Mouse (Mus musculus): ENCODE measurements around the gene Myo1a. TPM values are rescaled to one million over a fixed set of nuclear protein-coding genes. Genes with fewer than 3 reads are reported as not detected.
"Not testable (repeated sequence)": the region's sequence is repeated elsewhere in the genome, so short reads cannot be mapped to it uniquely, and the experiment has no call there.

The Myo1a gene
- not detected in 2 replicates for total RNA-seq (2014; rRNA removed; ENCODE audit: low replicate concordance)
- 0.04 and 0.05 TPM in 2 replicates for polyA plus RNA-seq (2015; fragmentation: Nextera tagmentation; extraction: Ambion mirVana)

GRCm38 (mm10) chr10:127704766-127705220 is at the start of gene Myo1a:
Myo1a (plus strand) TSS chr10:127705170.
- no peak for DNase-seq (ENCODE audit: low spot score)
- H3K36me3 ChIP-seq (replicated peaks; ENCODE audit: control insufficient read depth, insufficient read depth, low read length): no peaks in the 10 kb centered on the region
- no peaks in the 10 kb centered on the region for H3K27me3 ChIP-seq (ENCODE audit: control insufficient read depth, insufficient read depth, low read length)
- no peak within 1 kb of the TSS for H3K9ac ChIP-seq (replicated peaks; ENCODE audit: low read depth, low read length)
- no peak within 1 kb of the TSS for H3K4me2 ChIP-seq (ENCODE audit: low read depth, low read length)
- no peak within 1 kb of the TSS for H3K4me3 ChIP-seq (ENCODE audit: low read depth, low read length)
- 42% methylated on average over 2 of the region's 2 CpGs for WGBS
- H3K27ac ChIP-seq (ENCODE audit: low read depth): no peak within 1 kb of the TSS
- no peaks in the 10 kb centered on the region for H3K9me3 ChIP-seq (replicated peaks; ENCODE audit: control insufficient read depth, low read length)
- H3K4me1 ChIP-seq (ENCODE audit: control insufficient read depth, insufficient read depth): peaks cover 12% of the 10 kb centered on the region
- ATAC-seq (ENCODE audit: insufficient read depth, low read depth): no peak
- no peak for TF ChIP-seq EP300 (IDR thresholded peaks at IDR 0.05; ENCODE audit: low read depth)
- TF ChIP-seq CTCF (IDR thresholded peaks at IDR 0.05; ENCODE audit: low read depth): no peak

GRCm38 (mm10) chr10:127657617-127658016 is 47.4 kb upstream of the Myo1a start:
- H3K9ac ChIP-seq (replicated peaks; ENCODE audit: low read depth, low read length); H3K4me2 ChIP-seq (ENCODE audit: low read depth, low read length); ATAC-seq (ENCODE audit: insufficient read depth, low read depth); H3K27me3 ChIP-seq (ENCODE audit: control insufficient read depth, insufficient read depth, low read length); H3K4me3 ChIP-seq (ENCODE audit: low read depth, low read length); H3K27ac ChIP-seq (ENCODE audit: low read depth); DNase-seq (ENCODE audit: low spot score); H3K9me3 ChIP-seq (replicated peaks; ENCODE audit: control insufficient read depth, low read length): not testable (repeated sequence)
- peaks cover 12% of the 10 kb centered on the region for H3K4me1 ChIP-seq (ENCODE audit: control insufficient read depth, insufficient read depth)
- 73% methylated on average over 6 of the region's 6 CpGs for WGBS
- H3K36me3 ChIP-seq (replicated peaks; ENCODE audit: control insufficient read depth, insufficient read depth, low read length): peaks cover 64% of the 10 kb centered on the region

- H3K27ac ChIP-seq (ENCODE audit: low read depth): no peak overlapping the region
- peaks cover 17% of the 10 kb centered on the region for H3K4me1 ChIP-seq (ENCODE audit: control insufficient read depth, insufficient read depth)
- no peaks in the 10 kb centered on the region for H3K9me3 ChIP-seq (replicated peaks; ENCODE audit: control insufficient read depth, low read length)
- H3K27me3 ChIP-seq (ENCODE audit: control insufficient read depth, insufficient read depth, low read length): no peaks in the 10 kb centered on the region
- ATAC-seq (ENCODE audit: insufficient read depth, low read depth) (no peak), DNase-seq (ENCODE audit: low spot score) (no peak)
- H3K4me2 ChIP-seq (ENCODE audit: low read depth, low read length): no peak overlapping the region
- no peak overlapping the region for H3K9ac ChIP-seq (replicated peaks; ENCODE audit: low read depth, low read length)
- peaks cover 63% of the 10 kb centered on the region for H3K36me3 ChIP-seq (replicated peaks; ENCODE audit: control insufficient read depth, insufficient read depth, low read length)
- no peak for TF ChIP-seq CTCF (IDR thresholded peaks at IDR 0.05; ENCODE audit: low read depth)
- no peak for TF ChIP-seq EP300 (IDR thresholded peaks at IDR 0.05; ENCODE audit: low read depth)
- 33% methylated on average over 6 of the region's 6 CpGs for WGBS
- H3K4me3 ChIP-seq (ENCODE audit: low read depth, low read length): no peak overlapping the region
These were observed 46.9 kb upstream of the Myo1a start for GRCm38 (mm10) chr10:127658076-127658475.

DNA sequence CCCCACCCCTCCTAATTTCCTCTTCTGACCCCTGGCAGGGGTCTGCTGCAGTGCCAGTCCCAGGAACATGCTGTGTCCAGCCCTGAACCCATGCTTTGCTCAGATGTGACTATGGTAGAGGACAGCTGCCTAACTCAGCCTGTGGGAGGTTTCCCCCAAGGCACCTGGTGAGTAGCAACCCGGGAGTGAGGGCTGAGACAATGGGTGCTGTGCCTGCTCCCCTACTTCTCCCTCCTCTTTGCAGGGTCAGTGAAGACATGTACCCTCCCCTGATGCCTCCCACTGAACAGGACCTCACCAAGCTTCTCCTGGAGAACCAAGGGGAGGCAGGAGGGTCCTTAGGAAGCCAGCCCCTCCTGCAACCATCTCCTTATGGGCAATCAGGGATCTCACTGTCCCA is 45.4 kb upstream of the Myo1a start:
- ATAC-seq (ENCODE audit: insufficient read depth, low read depth) (no peak), DNase-seq (ENCODE audit: low spot score) (no peak)
- H3K9me3 ChIP-seq (replicated peaks; ENCODE audit: control insufficient read depth, low read length): no peaks in the 10 kb centered on the region
- 76% methylated on average over 1 of the region's 1 CpGs for WGBS
- H3K4me1 ChIP-seq (ENCODE audit: control insufficient read depth, insufficient read depth): peaks cover 27% of the 10 kb centered on the region
- H3K4me2 ChIP-seq (ENCODE audit: low read depth, low read length): no peak overlapping the region
- no peak overlapping the region for H3K4me3 ChIP-seq (ENCODE audit: low read depth, low read length)
- no peak overlapping the region for H3K9ac ChIP-seq (replicated peaks; ENCODE audit: low read depth, low read length)
- no peaks in the 10 kb centered on the region for H3K27me3 ChIP-seq (ENCODE audit: control insufficient read depth, insufficient read depth, low read length)
- H3K36me3 ChIP-seq (replicated peaks; ENCODE audit: control insufficient read depth, insufficient read depth, low read length): peaks cover 63% of the 10 kb centered on the region
- no peak overlapping the region for H3K27ac ChIP-seq (ENCODE audit: low read depth)
- TF ChIP-seq EP300 (IDR thresholded peaks at IDR 0.05; ENCODE audit: low read depth) (no peak), CTCF (IDR thresholded peaks at IDR 0.05; ENCODE audit: low read depth) (no peak)

DNA sequence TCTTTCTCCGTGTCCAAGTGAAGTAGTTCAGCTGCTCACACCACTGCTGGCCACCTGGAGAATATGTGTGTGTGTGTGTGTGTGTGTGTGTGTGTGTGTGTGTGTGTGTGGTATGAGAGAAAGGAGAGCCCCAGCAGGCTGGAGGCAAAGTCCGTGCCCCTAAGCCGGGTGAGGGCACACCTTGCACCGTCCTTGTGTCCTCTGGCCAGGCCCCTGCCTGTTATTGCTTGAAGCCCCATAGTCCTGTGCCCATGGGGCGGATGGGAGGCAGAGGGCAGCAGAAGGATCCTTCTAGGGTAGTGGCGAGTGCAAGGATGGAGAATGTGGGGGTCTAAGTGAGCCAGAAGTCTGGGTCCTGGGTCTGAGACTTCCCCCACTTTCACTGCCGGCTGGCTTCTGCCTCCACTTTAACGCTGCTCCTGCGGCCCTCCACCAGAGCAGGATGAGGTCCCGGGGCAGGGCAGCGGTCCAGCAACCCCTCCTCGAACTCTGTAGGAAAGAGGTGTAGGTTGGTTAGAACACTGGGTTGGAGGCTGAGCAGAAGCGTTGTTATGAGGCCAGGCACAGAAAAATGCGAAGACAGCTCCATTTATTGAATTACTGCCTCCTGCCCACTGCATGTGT is 43.6 kb upstream of the Myo1a start:
- DNase-seq (ENCODE audit: low spot score) (no peak), ATAC-seq (ENCODE audit: insufficient read depth, low read depth) (no peak)
- TF ChIP-seq EP300 (IDR thresholded peaks at IDR 0.05; ENCODE audit: low read depth): no peak
- no peak for TF ChIP-seq CTCF (IDR thresholded peaks at IDR 0.05; ENCODE audit: low read depth)
- Histone ChIP-seq H3K4me3 (ENCODE audit: low read depth, low read length) (peak overlapping the region; percentile 42), H3K4me2 (ENCODE audit: low read depth, low read length) (peak overlapping the region; percentile 67), H3K9ac (replicated peaks; ENCODE audit: low read depth, low read length) (peak overlapping the region; percentile 39; the same call in 1 of the 2 replicates), H3K36me3 (replicated peaks; ENCODE audit: control insufficient read depth, insufficient read depth, low read length) (peaks cover 49% of the 10 kb centered on the region), H3K9me3 (replicated peaks; ENCODE audit: control insufficient read depth, low read length) (no peaks in the 10 kb centered on the region), H3K27me3 (ENCODE audit: control insufficient read depth, insufficient read depth, low read length) (no peaks in the 10 kb centered on the region), H3K27ac (ENCODE audit: low read depth) (peak overlapping the region; percentile 79), H3K4me1 (ENCODE audit: control insufficient read depth, insufficient read depth) (peaks cover 39% of the 10 kb centered on the region)
- WGBS: 24% methylated on average over 13 of the region's 14 CpGs
